Mouse (Mus musculus): Measurements from ENCODE around the gene Myh7b. TPM values are rescaled to one million over a fixed set of nuclear protein-coding genes. Genes with fewer than 3 reads are reported as not detected.
A peak's percentile ranks its signal among the peaks of the same experiment; 100 is the strongest.

Gene Myh7b
- polyA plus RNA-seq, 1 experiment from 2014 or later, result 2.5 TPM

- Histone ChIP-seq H3K9me3 (no peaks in the 10 kb centered on the region), H3K4me2 (no peak overlapping the region), H3K36me3 (no peaks in the 10 kb centered on the region; the same call in 1 of the 2 replicates), H3K27ac (no peak overlapping the region), H3K9ac (no peak overlapping the region), H3K27me3 (no peaks in the 10 kb centered on the region), H3K4me1 (no peaks in the 10 kb centered on the region), H3K4me3 (no peak overlapping the region)
- WGBS, result 49% methylated on average over 5 of the region's 5 CpGs
- ATAC-seq (ENCODE audit: insufficient number of reproducible peaks, low FRiP score, low TSS enrichment, low read depth), result no peak
Measured at GRCm38 (mm10) chr2:155583927-155584530, 27.0 kb upstream of the Myh7b start.

GRCm38 (mm10) chr2:155585082-155585481, 25.9 kb upstream of the Myh7b start:
- Histone ChIP-seq H3K27me3 (no peaks in the 10 kb centered on the region), H3K9ac (no peak overlapping the region), H3K9me3 (no peaks in the 10 kb centered on the region), H3K4me1 (no peaks in the 10 kb centered on the region), H3K27ac (no peak overlapping the region), H3K36me3 (no peaks in the 10 kb centered on the region; the same call in 1 of the 2 replicates), H3K4me3 (no peak overlapping the region), H3K4me2 (no peak overlapping the region)
- no peak for ATAC-seq (ENCODE audit: insufficient number of reproducible peaks, low FRiP score, low TSS enrichment, low read depth)
- WGBS, result 88% methylated on average over 9 of the region's 9 CpGs

DNA sequence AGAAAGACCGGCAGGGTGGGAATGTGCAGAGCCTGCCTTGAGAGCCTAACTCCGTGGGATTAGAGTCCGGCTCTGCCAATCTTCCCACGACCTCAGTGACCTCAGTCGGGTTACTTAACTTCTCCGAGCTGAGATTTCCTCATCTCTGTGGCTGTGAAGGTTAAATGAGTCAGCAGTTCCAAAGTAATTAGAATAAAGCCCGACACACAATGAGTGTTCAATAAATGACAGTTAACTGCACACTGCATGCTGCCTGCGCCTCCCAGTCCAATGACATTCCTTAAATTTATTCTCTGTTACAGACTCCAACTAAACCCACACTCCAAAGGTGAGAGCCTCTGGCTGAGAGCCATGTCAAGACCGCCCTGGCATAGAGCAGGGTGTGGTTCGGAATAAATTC, 25.5 kb upstream of the Myh7b start:
- Histone ChIP-seq H3K27ac (no peak overlapping the region), H3K4me3 (no peak overlapping the region), H3K9me3 (no peaks in the 10 kb centered on the region), H3K4me2 (no peak overlapping the region), H3K36me3 (no peaks in the 10 kb centered on the region; the same call in 1 of the 2 replicates), H3K27me3 (no peaks in the 10 kb centered on the region), H3K9ac (no peak overlapping the region), H3K4me1 (no peaks in the 10 kb centered on the region)
- ATAC-seq (ENCODE audit: insufficient number of reproducible peaks, low FRiP score, low TSS enrichment, low read depth), result no peak
- WGBS, result 69% methylated on average over 10 of the region's 10 CpGs

DNA sequence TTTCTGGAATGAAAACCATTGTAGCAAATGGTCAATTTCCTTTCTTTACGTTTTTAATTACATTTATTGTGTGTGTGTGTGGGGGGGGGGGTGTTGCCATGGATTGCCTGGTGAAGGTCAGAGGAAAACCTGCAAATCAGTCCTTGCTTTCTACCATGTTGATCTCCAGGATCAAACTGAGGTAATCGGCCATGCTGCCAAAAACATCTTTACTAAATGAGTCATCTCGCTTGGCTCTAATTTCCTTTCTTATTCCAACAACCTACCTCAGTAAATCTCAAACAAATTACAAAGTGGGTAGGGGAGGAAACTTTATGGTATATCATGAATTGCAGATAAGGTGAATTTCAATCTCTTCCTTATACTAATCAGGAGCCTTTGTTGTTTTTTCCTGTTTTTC, 22.9 kb upstream of the Myh7b start:
- H3K4me3 ChIP-seq, result no peak overlapping the region
- no peak overlapping the region for H3K9ac ChIP-seq
- WGBS, result 78% methylated on average over 3 of the region's 3 CpGs
- H3K36me3 ChIP-seq, result no peaks in the 10 kb centered on the region; the same call in 1 of the 2 replicates
- peaks cover 7% of the 10 kb centered on the region for H3K4me1 ChIP-seq
- H3K9me3 ChIP-seq, result no peaks in the 10 kb centered on the region
- H3K27ac ChIP-seq, result no peak overlapping the region
- no peak for ATAC-seq (ENCODE audit: insufficient number of reproducible peaks, low FRiP score, low TSS enrichment, low read depth)
- no peaks in the 10 kb centered on the region for H3K27me3 ChIP-seq
- H3K4me2 ChIP-seq, result no peak overlapping the region

DNA sequence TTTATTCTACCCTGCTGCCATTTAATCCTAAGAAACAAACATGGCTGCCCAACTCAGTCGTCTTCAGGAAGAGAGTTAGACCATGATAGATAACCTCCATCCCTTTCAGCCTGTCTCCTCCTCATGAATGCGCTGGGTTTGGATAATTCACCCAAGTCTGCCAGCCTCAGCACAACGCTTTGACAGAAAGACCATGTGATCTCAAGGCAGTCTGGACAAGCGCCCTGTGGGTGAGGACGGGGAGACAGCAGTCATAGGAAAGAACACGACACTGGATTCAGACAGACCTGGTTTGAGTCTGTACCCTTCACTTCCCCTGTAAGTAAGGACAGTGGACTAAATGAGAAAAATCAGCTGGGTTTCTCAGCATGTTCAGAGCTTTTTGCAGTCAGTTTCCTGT, 21.5 kb upstream of the Myh7b start:
- no peak overlapping the region for H3K9ac ChIP-seq
- H3K4me2 ChIP-seq, result no peak overlapping the region
- no peak overlapping the region for H3K27ac ChIP-seq
- H3K9me3 ChIP-seq, result no peaks in the 10 kb centered on the region
- no peaks in the 10 kb centered on the region; the same call in 1 of the 2 replicates for H3K36me3 ChIP-seq
- ATAC-seq (ENCODE audit: insufficient number of reproducible peaks, low FRiP score, low TSS enrichment, low read depth), result no peak
- peaks cover 7% of the 10 kb centered on the region for H3K4me1 ChIP-seq
- 83% methylated on average over 6 of the region's 6 CpGs for WGBS
- H3K27me3 ChIP-seq, result no peaks in the 10 kb centered on the region
- no peak overlapping the region for H3K4me3 ChIP-seq

GRCm38 (mm10) chr2:155590876-155591275, 20.1 kb upstream of the Myh7b start:
- no peak for ATAC-seq (ENCODE audit: insufficient number of reproducible peaks, low FRiP score, low TSS enrichment, low read depth)
- H3K9ac ChIP-seq, result no peak overlapping the region
- H3K27ac ChIP-seq, result no peak overlapping the region
- no peak overlapping the region for H3K4me2 ChIP-seq
- H3K27me3 ChIP-seq, result no peaks in the 10 kb centered on the region
- H3K36me3 ChIP-seq, result no peaks in the 10 kb centered on the region
- no peak overlapping the region for H3K4me3 ChIP-seq
- H3K9me3 ChIP-seq, result no peaks in the 10 kb centered on the region
- peaks cover 7% of the 10 kb centered on the region for H3K4me1 ChIP-seq
- 91% methylated on average over 2 of the region's 2 CpGs for WGBS

GRCm38 (mm10) chr2:155591676-155592075, 19.3 kb upstream of the Myh7b start:
- no peak for ATAC-seq (ENCODE audit: insufficient number of reproducible peaks, low FRiP score, low TSS enrichment, low read depth)
- H3K9me3 ChIP-seq, result no peaks in the 10 kb centered on the region
- H3K36me3 ChIP-seq, result no peaks in the 10 kb centered on the region
- H3K27ac ChIP-seq, result peak overlapping the region; percentile 90
- H3K4me3 ChIP-seq, result peak overlapping the region; percentile 63
- H3K9ac ChIP-seq, result peak overlapping the region; percentile 69
- H3K4me2 ChIP-seq, result peak overlapping the region; percentile 69
- WGBS, result 5% methylated on average over 6 of the region's 6 CpGs
- H3K27me3 ChIP-seq, result no peaks in the 10 kb centered on the region
- peaks cover 7% of the 10 kb centered on the region for H3K4me1 ChIP-seq

DNA sequence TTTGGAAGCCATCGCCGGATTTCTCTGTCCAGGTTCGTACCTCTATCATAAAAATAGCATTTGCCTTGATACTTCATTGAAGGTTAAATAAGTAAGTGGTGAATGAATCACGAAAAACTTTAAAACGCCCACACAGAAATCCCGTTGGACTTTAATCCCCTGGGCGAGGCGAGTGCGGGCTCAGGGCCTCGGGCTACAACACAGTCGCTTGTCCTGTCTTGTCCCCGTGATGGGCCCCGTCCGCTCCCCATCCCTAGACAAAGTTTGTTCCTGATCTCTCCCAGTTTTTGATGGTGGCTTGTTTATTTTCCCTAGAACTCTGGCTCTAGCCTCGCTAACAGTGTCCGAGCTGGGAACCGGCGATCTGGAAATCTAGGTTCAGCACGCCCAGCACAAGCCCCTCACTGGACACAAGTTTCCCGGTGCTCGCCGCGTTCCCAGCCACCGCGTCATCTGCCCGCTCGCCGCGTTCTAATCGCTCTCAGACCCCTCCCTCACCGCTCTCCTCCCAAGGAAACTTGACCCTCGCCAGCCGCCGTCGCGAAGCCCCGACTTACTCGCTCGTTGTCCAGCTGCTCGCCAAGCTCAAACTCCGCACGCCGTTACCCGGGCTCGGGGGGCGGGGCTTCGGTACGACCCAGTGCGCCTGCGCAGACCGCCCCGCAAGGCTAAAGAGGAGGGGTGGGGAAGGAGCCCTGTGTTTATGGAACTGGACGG, 18.7 kb upstream of the Myh7b start, which contains the start of gene Gss:
Gene Gss (minus strand): TSS at position 674 of the 717 bp plus-strand sequence.
- peak within 1 kb of the TSS; percentile 63 for H3K4me3 ChIP-seq
- peak within 1 kb of the TSS; percentile 90 for H3K27ac ChIP-seq
- 1% methylated on average over 53 of the region's 53 CpGs for WGBS
- no peaks in the 10 kb centered on the region for H3K27me3 ChIP-seq
- H3K9me3 ChIP-seq, result no peaks in the 10 kb centered on the region
- H3K9ac ChIP-seq, result peak within 1 kb of the TSS; percentile 69
- peak within 1 kb of the TSS; percentile 69 for H3K4me2 ChIP-seq
- peak; percentile 89 for ATAC-seq (ENCODE audit: insufficient number of reproducible peaks, low FRiP score, low TSS enrichment, low read depth)
- H3K36me3 ChIP-seq, result no peaks in the 10 kb centered on the region
- H3K4me1 ChIP-seq, result peaks cover 9% of the 10 kb centered on the region

DNA sequence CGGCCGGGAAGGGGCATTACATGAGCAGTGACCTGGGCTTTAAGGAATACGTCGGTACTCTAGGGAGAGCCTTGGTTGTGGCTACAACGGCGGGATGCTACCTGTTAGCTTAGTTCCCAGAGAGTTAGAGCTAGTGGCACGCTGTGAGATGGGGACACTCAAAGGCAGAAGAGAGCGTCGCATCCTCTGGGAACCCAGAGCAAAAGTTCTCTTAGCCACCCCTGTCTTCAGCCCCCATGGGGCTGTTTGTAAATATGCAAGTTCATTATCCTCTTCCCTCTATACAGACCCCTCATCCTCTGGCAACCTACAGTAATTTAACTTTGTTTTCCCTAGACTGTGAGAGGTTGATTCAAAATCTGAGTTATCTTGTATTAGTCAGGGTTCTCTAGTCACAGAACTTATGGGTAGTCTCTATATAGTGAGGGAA, 18.1 kb upstream of the Myh7b start:
- 0% methylated on average over 9 of the region's 9 CpGs for WGBS
- Histone ChIP-seq H3K4me3 (peak overlapping the region; percentile 63), H3K9me3 (no peaks in the 10 kb centered on the region), H3K27ac (peak overlapping the region; percentile 57; the same call in 1 of the 2 replicates), H3K36me3 (no peaks in the 10 kb centered on the region), H3K4me1 (peaks cover 9% of the 10 kb centered on the region), H3K27me3 (no peaks in the 10 kb centered on the region), H3K4me2 (peak overlapping the region; percentile 69), H3K9ac (peak overlapping the region; percentile 69; the same call in 1 of the 2 replicates)
- no peak for ATAC-seq (ENCODE audit: insufficient number of reproducible peaks, low FRiP score, low TSS enrichment, low read depth)

GRCm38 (mm10) chr2:155595516-155595915, 15.5 kb upstream of the Myh7b start:
- no peak for ATAC-seq (ENCODE audit: insufficient number of reproducible peaks, low FRiP score, low TSS enrichment, low read depth)
- no peak overlapping the region for H3K4me2 ChIP-seq
- H3K27me3 ChIP-seq, result no peaks in the 10 kb centered on the region
- H3K9me3 ChIP-seq, result no peaks in the 10 kb centered on the region
- peaks cover 9% of the 10 kb centered on the region for H3K4me1 ChIP-seq
- H3K27ac ChIP-seq, result no peak overlapping the region
- no peak overlapping the region for H3K4me3 ChIP-seq
- H3K9ac ChIP-seq, result no peak overlapping the region
- no peaks in the 10 kb centered on the region for H3K36me3 ChIP-seq
- WGBS, result 76% methylated on average over 6 of the region's 6 CpGs

- ATAC-seq (ENCODE audit: insufficient number of reproducible peaks, low FRiP score, low TSS enrichment, low read depth), result no peak
- WGBS, result 77% methylated on average over 3 of the region's 3 CpGs
- H3K4me3 ChIP-seq, result no peak overlapping the region
- H3K4me2 ChIP-seq, result no peak overlapping the region
- no peak overlapping the region for H3K9ac ChIP-seq
- H3K27ac ChIP-seq, result no peak overlapping the region
- H3K27me3 ChIP-seq, result no peaks in the 10 kb centered on the region
- H3K4me1 ChIP-seq, result no peaks in the 10 kb centered on the region
- H3K9me3 ChIP-seq, result no peaks in the 10 kb centered on the region
- no peaks in the 10 kb centered on the region for H3K36me3 ChIP-seq
Measured at GRCm38 (mm10) chr2:155603707-155604106, 7.3 kb upstream of the Myh7b start.

DNA sequence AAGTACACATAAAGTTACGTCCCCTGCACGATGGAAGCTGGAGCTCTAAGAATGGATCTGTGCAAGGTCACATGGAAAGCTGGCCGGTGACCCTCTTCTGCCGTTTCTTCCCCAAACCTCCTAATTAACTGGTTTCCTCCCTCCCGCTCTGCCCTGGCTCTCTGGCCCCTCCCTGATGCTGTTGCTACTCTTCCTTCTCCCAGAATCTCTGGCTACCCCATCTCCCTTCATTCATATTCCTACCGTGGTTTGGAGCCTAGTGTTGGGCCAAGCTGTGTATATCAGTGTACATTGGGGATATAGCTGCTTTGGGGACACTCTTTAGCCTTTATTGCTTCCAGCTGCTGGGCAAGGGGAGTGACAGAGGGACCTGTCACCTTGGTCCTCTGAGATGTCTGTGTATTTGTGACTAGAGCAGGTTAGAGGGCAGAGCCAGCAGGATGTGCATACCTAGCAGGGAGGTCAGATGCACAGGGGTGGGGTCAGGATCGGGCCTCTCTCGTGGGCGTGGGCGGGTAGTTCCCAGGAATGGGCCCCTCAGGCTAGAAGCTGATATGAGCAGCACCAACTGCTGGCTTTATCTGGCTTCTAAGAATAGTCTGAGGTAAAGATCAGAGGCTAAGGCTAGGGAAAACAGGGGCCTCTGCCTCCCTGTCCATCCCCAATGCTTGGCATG, 6.3 kb upstream of the Myh7b start:
- no peak overlapping the region for H3K4me3 ChIP-seq
- H3K36me3 ChIP-seq, result no peaks in the 10 kb centered on the region
- H3K27me3 ChIP-seq, result no peaks in the 10 kb centered on the region
- no peaks in the 10 kb centered on the region for H3K9me3 ChIP-seq
- 33% methylated on average over 10 of the region's 10 CpGs for WGBS
- 0 out of 2 replicates have a peak overlapping the region, but pooled peaks have one; percentile 11 for H3K27ac ChIP-seq
- H3K4me1 ChIP-seq, result no peaks in the 10 kb centered on the region
- no peak for ATAC-seq (ENCODE audit: insufficient number of reproducible peaks, low FRiP score, low TSS enrichment, low read depth)
- no peak overlapping the region for H3K4me2 ChIP-seq
- 0 out of 2 replicates have a peak overlapping the region, but pooled peaks have one; percentile 20 for H3K9ac ChIP-seq

Measured in limb, embryonic 15.5 days (tissue).